Mouse (Mus musculus): ENCODE measurements around the gene 1700020A23Rik. TPM values are rescaled to one million over a fixed set of nuclear protein-coding genes. Genes with fewer than 3 reads are reported as not detected.

The 1700020A23Rik gene
- polyA plus RNA-seq, 1 experiment = not detected

- DNase-seq = no peak
- Histone ChIP-seq H3K4me1 (ENCODE audit: control insufficient read depth, insufficient read depth, low read length) (peaks cover 11% of the 10 kb centered on the region), H3K4me3 (replicated peaks; ENCODE audit: extremely low read depth, low read depth, low read length) (peak overlapping the region; percentile 10)
- 9% methylated on average over 17 of the region's 17 CpGs for WGBS
- TF ChIP-seq POLR2A (IDR thresholded peaks at IDR 0.05; ENCODE audit: borderline replicate concordance, extremely low read depth, low read depth, low read length) = no peak
- no peak for TF ChIP-seq CTCF (IDR thresholded peaks at IDR 0.05; ENCODE audit: insufficient read depth, low read length)
These were observed 44.1 kb downstream of the 1700020A23Rik start for GRCm38 (mm10) chr2:130449021-130449793.

- TF ChIP-seq CTCF (IDR thresholded peaks at IDR 0.05; ENCODE audit: insufficient read depth, low read length) = no peak
- TF ChIP-seq POLR2A (IDR thresholded peaks at IDR 0.05; ENCODE audit: borderline replicate concordance, extremely low read depth, low read depth, low read length) = peak; percentile 94
- under 1% methylated on average over 49 of the region's 50 CpGs for WGBS
These were observed 44.9 kb downstream of the 1700020A23Rik start, which contains the start of gene Ptpra for GRCm38 (mm10) chr2:130449794-130450433. TSS of gene Ptpra (plus strand) at chr2:130450278.

GRCm38 (mm10) chr2:130450434-130450796, 45.4 kb downstream of the 1700020A23Rik start:
- TF ChIP-seq POLR2A (IDR thresholded peaks at IDR 0.05; ENCODE audit: borderline replicate concordance, extremely low read depth, low read depth, low read length) = no peak
- TF ChIP-seq CTCF (IDR thresholded peaks at IDR 0.05; ENCODE audit: insufficient read depth, low read length) = no peak
- 1% methylated on average over 44 of the region's 47 CpGs for WGBS
- Histone ChIP-seq H3K4me3 (replicated peaks; ENCODE audit: extremely low read depth, low read depth, low read length) (peak overlapping the region; percentile 79), H3K4me1 (ENCODE audit: control insufficient read depth, insufficient read depth, low read length) (peaks cover 11% of the 10 kb centered on the region)
- DNase-seq = no peak

More at GRCm38 (mm10) chr2:130449794-130450433, 44.9 kb downstream of the 1700020A23Rik start, which contains the start of gene Ptpra:
- peak; percentile 96 for DNase-seq
- peak within 1 kb of the TSS; percentile 79 for H3K4me3 ChIP-seq (replicated peaks; ENCODE audit: extremely low read depth, low read depth, low read length)
- H3K4me1 ChIP-seq (ENCODE audit: control insufficient read depth, insufficient read depth, low read length) = peaks cover 11% of the 10 kb centered on the region

- DNase-seq = no peak
- WGBS = 49% methylated on average over 14 of the region's 14 CpGs
- TF ChIP-seq CTCF (IDR thresholded peaks at IDR 0.05; ENCODE audit: insufficient read depth, low read length) (no peak), POLR2A (IDR thresholded peaks at IDR 0.05; ENCODE audit: borderline replicate concordance, extremely low read depth, low read depth, low read length) (no peak)
These were observed 46.1 kb downstream of the 1700020A23Rik start for GRCm38 (mm10) chr2:130451086-130451726.

DNA sequence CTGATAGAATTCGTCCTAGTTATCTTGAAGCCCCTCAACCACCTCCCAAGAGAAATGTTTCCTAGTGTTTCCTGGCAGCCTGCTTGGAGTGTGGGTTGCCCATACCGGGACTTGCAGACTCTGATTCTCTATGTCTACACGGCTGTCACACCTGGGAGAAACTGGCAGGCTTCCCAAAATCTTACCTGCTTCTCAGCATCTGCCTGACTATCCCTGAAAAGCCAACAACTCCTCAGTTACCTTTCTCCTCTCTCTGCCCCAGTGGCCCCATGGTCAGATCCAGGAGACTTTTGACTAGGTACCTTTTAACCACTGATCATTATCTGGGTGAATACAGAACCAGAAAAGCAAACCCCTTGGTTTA, 46.6 kb downstream of the 1700020A23Rik start:
- no peak overlapping the region for H3K4me3 ChIP-seq (replicated peaks; ENCODE audit: extremely low read depth, low read depth, low read length)
- no peak for TF ChIP-seq POLR2A (IDR thresholded peaks at IDR 0.05; ENCODE audit: borderline replicate concordance, extremely low read depth, low read depth, low read length)
- no peak for TF ChIP-seq CTCF (IDR thresholded peaks at IDR 0.05; ENCODE audit: insufficient read depth, low read length)

More at GRCm38 (mm10) chr2:130451086-130451726, 46.1 kb downstream of the 1700020A23Rik start:
- Histone ChIP-seq H3K4me1 (ENCODE audit: control insufficient read depth, insufficient read depth, low read length) (peaks cover 11% of the 10 kb centered on the region), H3K4me3 (replicated peaks; ENCODE audit: extremely low read depth, low read depth, low read length) (peak overlapping the region; percentile 27)

GRCm38 (mm10) chr2:130452266-130452665, 47.2 kb downstream of the 1700020A23Rik start:
- no peak overlapping the region for H3K4me3 ChIP-seq (replicated peaks; ENCODE audit: extremely low read depth, low read depth, low read length)
- TF ChIP-seq CTCF (IDR thresholded peaks at IDR 0.05; ENCODE audit: insufficient read depth, low read length) = no peak
- no peak for TF ChIP-seq POLR2A (IDR thresholded peaks at IDR 0.05; ENCODE audit: borderline replicate concordance, extremely low read depth, low read depth, low read length)
- WGBS = 80% methylated on average over 2 of the region's 2 CpGs
- peaks cover 11% of the 10 kb centered on the region for H3K4me1 ChIP-seq (ENCODE audit: control insufficient read depth, insufficient read depth, low read length)
- DNase-seq = no peak

More for the DNA sequence above, 46.6 kb downstream of the 1700020A23Rik start:
- H3K4me1 ChIP-seq (ENCODE audit: control insufficient read depth, insufficient read depth, low read length) = peaks cover 11% of the 10 kb centered on the region
- no peak for DNase-seq
- 49% methylated on average over 3 of the region's 3 CpGs for WGBS

- WGBS = 46% methylated on average over 6 of the region's 6 CpGs
- DNase-seq = no peak
- TF ChIP-seq CTCF (IDR thresholded peaks at IDR 0.05; ENCODE audit: insufficient read depth, low read length) (no peak), POLR2A (IDR thresholded peaks at IDR 0.05; ENCODE audit: borderline replicate concordance, extremely low read depth, low read depth, low read length) (no peak)
- no peak overlapping the region for H3K4me3 ChIP-seq (replicated peaks; ENCODE audit: extremely low read depth, low read depth, low read length)
- H3K4me1 ChIP-seq (ENCODE audit: control insufficient read depth, insufficient read depth, low read length) = peaks cover 11% of the 10 kb centered on the region
These were observed 48.4 kb downstream of the 1700020A23Rik start for GRCm38 (mm10) chr2:130453421-130453820.

DNA sequence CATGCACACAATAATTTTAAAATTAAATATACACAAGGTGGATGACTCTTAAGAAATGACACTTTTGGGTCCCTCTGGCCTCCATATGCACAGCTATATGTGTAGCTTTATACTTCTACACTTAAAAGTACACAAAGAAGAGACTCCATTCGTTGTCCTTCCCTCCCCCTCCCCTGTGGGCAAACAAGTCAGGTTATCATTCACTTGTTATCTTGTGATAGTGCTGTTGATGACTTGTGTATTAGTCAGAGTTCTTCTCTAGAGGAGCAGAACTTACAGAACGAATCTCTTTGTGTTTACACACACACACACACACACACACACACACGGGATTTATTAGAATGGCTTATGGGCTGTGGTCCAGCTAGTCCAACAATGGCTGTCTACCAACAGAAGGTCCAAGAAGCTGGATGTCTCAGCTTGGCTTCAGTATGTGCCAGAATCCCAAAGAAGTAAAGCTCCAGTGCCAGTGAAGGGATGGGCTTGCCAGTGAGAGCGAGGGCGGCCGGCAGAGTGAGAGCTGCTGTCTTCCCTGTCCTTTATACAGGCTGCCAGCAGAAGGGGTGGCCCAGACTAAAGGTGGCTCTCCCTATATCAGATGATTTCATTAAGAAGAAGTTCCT, 49.8 kb downstream of the 1700020A23Rik start:
- 51% methylated on average over 6 of the region's 6 CpGs for WGBS
- Histone ChIP-seq H3K4me3 (replicated peaks; ENCODE audit: extremely low read depth, low read depth, low read length) (no peak overlapping the region), H3K4me1 (ENCODE audit: control insufficient read depth, insufficient read depth, low read length) (peaks cover 7% of the 10 kb centered on the region)
- no peak for DNase-seq
- no peak for TF ChIP-seq CTCF (IDR thresholded peaks at IDR 0.05; ENCODE audit: insufficient read depth, low read length)
- no peak for TF ChIP-seq POLR2A (IDR thresholded peaks at IDR 0.05; ENCODE audit: borderline replicate concordance, extremely low read depth, low read depth, low read length)

Other genes with a start within 250 kb of the 1700020A23Rik start
- gene Snrpb, start 225.9 kb upstream of the 1700020A23Rik start, polyA plus RNA-seq (2012; rRNA removed) = 245 and 297 TPM in 2 replicates
- not detected in 2 replicates for gene Tmc2, start 210.1 kb upstream of the 1700020A23Rik start, polyA plus RNA-seq (2012; rRNA removed)
- 30.6 and 46.7 TPM in 2 replicates for gene Nop56, start 130.8 kb upstream of the 1700020A23Rik start, polyA plus RNA-seq (2012; rRNA removed)
- 96.6 and 133 TPM in 2 replicates for gene Idh3b, start 120.7 kb upstream of the 1700020A23Rik start, polyA plus RNA-seq (2012; rRNA removed)
- gene Ebf4, start 110.1 kb upstream of the 1700020A23Rik start, polyA plus RNA-seq (2012; rRNA removed) = 3.6 and 3.8 TPM in 2 replicates
- gene Cpxm1, start 7.7 kb upstream of the 1700020A23Rik start, polyA plus RNA-seq (2012; rRNA removed) = 17.6 and 20.5 TPM in 2 replicates
- gene Gm28372, start within 50 bp of the 1700020A23Rik start, polyA plus RNA-seq (2012; rRNA removed) = not detected in 2 replicates
- gene Tmem239, start 1.2 kb downstream of the 1700020A23Rik start, polyA plus RNA-seq (2012; rRNA removed) = not detected in 2 replicates
- 45.3 and 67.2 TPM in 2 replicates for gene Vps16, start 19.1 kb downstream of the 1700020A23Rik start, polyA plus RNA-seq (2012; rRNA removed)
- gene Pced1a, start 19.4 kb downstream of the 1700020A23Rik start, polyA plus RNA-seq (2012; rRNA removed) = 31.7 and 33.2 TPM in 2 replicates
- 56.5 and 64.3 TPM in 2 replicates for gene Ptpra, start 45.0 kb downstream of the 1700020A23Rik start, polyA plus RNA-seq (2012; rRNA removed)
- 46.3 and 66.6 TPM in 2 replicates for gene Mrps26, start 158.5 kb downstream of the 1700020A23Rik start, polyA plus RNA-seq (2012; rRNA removed)
- gene Oxt, start 170.9 kb downstream of the 1700020A23Rik start, polyA plus RNA-seq (2012; rRNA removed) = 0.28 TPM in 1 of 2 replicates, not detected in the other
- gene Avp, start 177.3 kb downstream of the 1700020A23Rik start, polyA plus RNA-seq (2012; rRNA removed) = 0.26 TPM in 1 of 2 replicates, not detected in the other
- gene Fastkd5, start 224.8 kb downstream of the 1700020A23Rik start, polyA plus RNA-seq (2012; rRNA removed) = 1.1 and 2.1 TPM in 2 replicates
- gene Ubox5, start 224.8 kb downstream of the 1700020A23Rik start, polyA plus RNA-seq (2012; rRNA removed) = 4.7 and 6.0 TPM in 2 replicates
- 9.7 and 11.1 TPM in 2 replicates for gene Lzts3, start 237.5 kb downstream of the 1700020A23Rik start, polyA plus RNA-seq (2012; rRNA removed)

All from lung, adult 2 months (tissue).